Mouse (Mus musculus) megakaryocyte, embryonic 14.5 days (primary cell): ENCODE measurements around the gene Reck.

ENCODE experiments used
- FLI1 ChIP-seq: IDR thresholded peaks from 2 replicates; pipeline ENCODE4 v1.6.1; 2012; ENCODE audit warnings: low read length, inconsistent platforms, mixed read lengths
- GATA1 ChIP-seq: IDR thresholded peaks from 3 replicates; pipeline ENCODE4 v1.6.1; 2012; ENCODE audit warnings: mixed read lengths, low read length, inconsistent platforms, borderline replicate concordance

DNA sequence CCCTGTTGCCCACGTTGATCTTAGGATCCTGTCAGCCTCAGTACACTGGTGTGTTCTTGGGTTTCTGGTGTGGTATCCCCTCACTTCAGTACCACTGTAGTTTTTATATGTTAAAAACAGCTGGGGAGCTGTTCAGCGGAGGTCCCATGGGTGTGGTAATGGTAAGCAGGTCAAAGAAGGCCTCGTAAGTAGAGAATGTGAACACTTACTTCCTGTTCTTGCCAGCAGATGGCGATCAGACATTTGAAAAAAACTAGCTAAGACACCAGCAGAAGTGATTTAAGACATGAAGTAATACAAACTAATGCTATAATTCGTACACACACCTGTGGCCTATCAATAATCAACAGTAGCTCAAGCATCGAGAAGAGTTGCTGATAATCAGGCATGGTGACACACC lies 31.1 kb downstream of the Reck start:
- TF ChIP-seq GATA1 (no peak), FLI1 (no peak)
